Comparison of ENCODE assay signal across 10 mouse cellular contexts in genomic region chr17:78604431-78604830, GRCm38 (mm10).
DNase-seq lines count a peak whose midpoint lies in the region; ATAC-seq and TF ChIP-seq lines count a peak whose summit lies in the region.
"Had no signal": no experiment of that assay in that cellular context is flagged by ENCODE, and none has a peak within 500 bp of the region (broad histone marks: within the 10 kb centered on the region; RNA-seq: fewer than 3 reads in every experiment).

No protein-coding gene starts in this region.

- no peak overlapping the region for H3K4me3 ChIP-seq in ES-Bruce4 (ENCODE audit: low read depth, low read length)
- no peak overlapping the region for H3K4me3 ChIP-seq in embryonic facial prominence, embryonic 11.5 days (ENCODE audit: low read depth, low read length)
- no peak overlapping the region for H3K4me3 ChIP-seq in midbrain, postnatal 0 days (ENCODE audit: low read depth, low read length)
- H3K4me3 ChIP-seq: heart, embryonic 15.5 days; neural tube, embryonic 13.5 days had no signal

- TF ChIP-seq POLR2A in ES-Bruce4 (IDR thresholded peaks at IDR 0.05; ENCODE audit: insufficient read depth, low read length): no peak

- H3K9ac ChIP-seq in ES-Bruce4 (ENCODE audit: low read depth, poor library complexity, severe bottlenecking): no peak overlapping the region
- H3K9ac ChIP-seq in embryonic facial prominence, embryonic 11.5 days (replicated peaks; ENCODE audit: low read length): no peak overlapping the region
- no peak overlapping the region for H3K9ac ChIP-seq in midbrain, postnatal 0 days (replicated peaks; ENCODE audit: low read length, poor library complexity, severe bottlenecking)
- H3K9ac ChIP-seq: heart, embryonic 15.5 days; neural tube, embryonic 13.5 days had no signal

- no peaks in the 10 kb centered on the region for H3K27me3 ChIP-seq in ES-Bruce4 (ENCODE audit: control insufficient read depth, insufficient read depth, low read length, poor library complexity, severe bottlenecking)
- no peaks in the 10 kb centered on the region for H3K27me3 ChIP-seq in embryonic facial prominence, embryonic 11.5 days (ENCODE audit: control insufficient read depth, insufficient read depth, low read length)
- H3K27me3 ChIP-seq in midbrain, postnatal 0 days (ENCODE audit: insufficient read depth, low read length): no peaks in the 10 kb centered on the region
- H3K27me3 ChIP-seq: heart, embryonic 15.5 days; neural tube, embryonic 13.5 days had no signal

- WGBS in embryonic facial prominence, embryonic 11.5 days: 74% methylated on average over 6 of the region's 6 CpGs
- 77% methylated on average over 6 of the region's 6 CpGs for WGBS in midbrain, postnatal 0 days

- TF ChIP-seq CTCF in ES-Bruce4 (IDR thresholded peaks at IDR 0.05; ENCODE audit: low read depth, low read length): peak; percentile 95
- TF ChIP-seq CTCF in midbrain, postnatal 0 days (IDR thresholded peaks at IDR 0.05): peak; percentile 78

- peaks cover 2% of the 10 kb centered on the region for H3K4me1 ChIP-seq in ES-Bruce4 (ENCODE audit: control insufficient read depth, insufficient read depth, low read length)
- H3K4me1 ChIP-seq in embryonic facial prominence, embryonic 11.5 days (ENCODE audit: control insufficient read depth, insufficient read depth, low read length): no peaks in the 10 kb centered on the region
- H3K4me1 ChIP-seq in midbrain, postnatal 0 days (ENCODE audit: insufficient read depth, low read length): 0 out of 2 replicates have a peak, but pooled peaks cover 4% of the 10 kb centered on the region
- H3K4me1 ChIP-seq: heart, embryonic 15.5 days had no signal

- no peaks in the 10 kb centered on the region for H3K36me3 ChIP-seq in ES-Bruce4 (ENCODE audit: control insufficient read depth, insufficient read depth, low read length, poor library complexity, severe bottlenecking)
- H3K36me3 ChIP-seq in embryonic facial prominence, embryonic 11.5 days (replicated peaks; ENCODE audit: control insufficient read depth, insufficient read depth, low read depth, low read length): no peaks in the 10 kb centered on the region
- H3K36me3 ChIP-seq in midbrain, postnatal 0 days (ENCODE audit: insufficient read depth, low read length): no peaks in the 10 kb centered on the region
- H3K36me3 ChIP-seq: heart, embryonic 15.5 days; neural tube, embryonic 13.5 days had no signal

- no peak for TF ChIP-seq EP300 in ES-Bruce4 (IDR thresholded peaks at IDR 0.05; ENCODE audit: insufficient read depth, low read depth, low read length)

- H3K9me3 ChIP-seq in ES-Bruce4 (replicated peaks; ENCODE audit: control insufficient read depth, insufficient read depth, low read length, poor library complexity, severe bottlenecking): no peaks in the 10 kb centered on the region
- no peaks in the 10 kb centered on the region for H3K9me3 ChIP-seq in embryonic facial prominence, embryonic 11.5 days (replicated peaks; ENCODE audit: control insufficient read depth, low read length)
- H3K9me3 ChIP-seq in midbrain, postnatal 0 days (ENCODE audit: low read length): no peaks in the 10 kb centered on the region
- H3K9me3 ChIP-seq: heart, embryonic 15.5 days; neural tube, embryonic 13.5 days had no signal

- H3K27ac ChIP-seq in ES-Bruce4 (ENCODE audit: insufficient read depth, low read length): no peak overlapping the region
- no peak overlapping the region for H3K27ac ChIP-seq in embryonic facial prominence, embryonic 11.5 days (replicated peaks; ENCODE audit: low read depth, low read length)
- no peak overlapping the region for H3K27ac ChIP-seq in midbrain, postnatal 0 days (ENCODE audit: low read depth, low read length)
- H3K27ac ChIP-seq: heart, embryonic 15.5 days; neural tube, embryonic 13.5 days had no signal

- H3K4me2 ChIP-seq in embryonic facial prominence, embryonic 11.5 days (ENCODE audit: low read depth, low read length): no peak overlapping the region
- H3K4me2 ChIP-seq in midbrain, postnatal 0 days (ENCODE audit: low read depth, low read length, poor library complexity, severe bottlenecking): no peak overlapping the region
- H3K4me2 ChIP-seq: heart, embryonic 15.5 days; neural tube, embryonic 13.5 days had no signal

- peak; percentile 66 for DNase-seq in layer of hippocampus, adult 11-12 months (ENCODE audit: low spot score)
- no peak for DNase-seq in layer of hippocampus, adult 9-11 months
- peak; percentile 79 for DNase-seq in adrenal gland, postnatal 10 days
- peak; percentile 76 for DNase-seq in embryonic facial prominence, embryonic 11.5 days (ENCODE audit: low spot score)
- DNase-seq in kidney, postnatal 4 days: peak; percentile 82 to 84
- DNase-seq in midbrain, postnatal 0 days (ENCODE audit: low spot score): peak; percentile 36
- peak; percentile 84 for DNase-seq in thymus, postnatal 4 days

- no peak for ATAC-seq in embryonic facial prominence, embryonic 11.5 days (replicated peaks; ENCODE audit: insufficient number of reproducible peaks, low FRiP score, low TSS enrichment, low read depth)
- ATAC-seq in midbrain, postnatal 0 days (ENCODE audit: low FRiP score): no peak
